Mouse (Mus musculus) left cerebral cortex, postnatal 36 days (tissue): ENCODE measurements around the gene Trim33. TPM values are rescaled to one million over a fixed set of nuclear protein-coding genes. Genes with fewer than 3 reads are reported as not detected.

Source experiments
- DNase-seq, 2 experiments: peaks; one replicate each; pipeline ENCODE4 v3.0.0; 2021 to 2022; ENCODE audit warnings: low spot score in 2 of 2, mixed read lengths in 1 of 2
- intact Hi-C: fragments of 180-260 bp; cut with DNase I; formaldehyde crosslinking; loops from one replicate; pipeline ENCODE4 v1.15.1; 2025
- total RNA-seq, 2 experiments: library from RNA; stranded (reverse); gene quantifications; 2 replicates each; pipeline ENCODE4 v1.2.3; 2021

Gene Trim33
- 10 to 100 TPM; 48.2 to 59.1 TPM for total RNA-seq

DNA sequence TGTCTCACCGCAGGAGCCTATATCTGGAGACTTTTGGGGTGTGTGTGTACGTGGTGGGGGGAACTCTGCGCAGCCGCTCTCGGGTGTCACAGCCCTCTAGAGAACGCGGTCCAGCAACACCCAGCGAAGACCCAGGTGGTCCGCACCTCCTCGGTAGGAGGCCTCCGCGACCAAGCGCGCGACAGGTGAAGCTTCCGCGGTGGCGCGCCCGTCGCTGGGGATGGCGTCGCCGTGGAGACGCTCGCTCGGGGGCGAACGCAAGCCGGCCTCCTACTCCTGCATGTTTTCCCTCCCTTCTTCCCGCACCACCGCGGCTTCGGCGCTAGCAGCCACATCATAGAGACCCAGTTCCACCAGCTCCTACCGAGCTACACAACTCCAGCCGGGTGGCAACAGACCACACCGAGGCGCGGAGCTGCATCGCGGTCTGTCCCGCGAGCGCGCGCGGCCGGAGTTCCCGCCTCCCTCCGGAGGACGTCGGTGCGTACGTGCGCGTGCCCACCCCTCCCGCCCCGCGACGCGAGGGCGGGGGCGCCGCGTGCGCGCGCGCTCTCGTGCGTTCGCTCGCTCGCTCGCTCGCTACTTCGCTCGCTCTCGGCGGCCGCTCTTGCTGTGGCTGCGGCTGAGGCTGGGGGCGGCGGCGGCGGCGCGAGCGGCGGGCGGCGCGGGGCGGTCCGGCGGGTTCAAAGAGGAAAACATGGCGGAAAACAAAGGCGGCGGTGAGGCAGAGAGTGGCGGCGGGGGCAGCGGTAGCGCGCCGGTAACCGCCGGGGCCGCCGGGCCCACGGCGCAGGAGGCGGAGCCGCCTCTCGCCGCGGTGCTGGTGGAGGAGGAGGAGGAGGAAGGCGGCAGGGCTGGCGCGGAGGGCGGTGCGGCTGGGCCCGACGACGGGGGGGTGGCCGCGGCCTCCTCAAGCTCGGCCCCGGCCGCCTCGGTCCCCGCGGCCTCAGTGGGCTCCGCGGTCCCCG lies at the start of gene Trim33:
Gene Trim33, plus strand, starts transcription at position 112 of the 968 bp plus-strand sequence.
- peak; percentile 89 to 91 for DNase-seq
- intact Hi-C loops, result loop anchor here (10.0 kb wide), 1 partner anchor 105 kb away; the partner anchor contains the start of gene Bcas2

DNA sequence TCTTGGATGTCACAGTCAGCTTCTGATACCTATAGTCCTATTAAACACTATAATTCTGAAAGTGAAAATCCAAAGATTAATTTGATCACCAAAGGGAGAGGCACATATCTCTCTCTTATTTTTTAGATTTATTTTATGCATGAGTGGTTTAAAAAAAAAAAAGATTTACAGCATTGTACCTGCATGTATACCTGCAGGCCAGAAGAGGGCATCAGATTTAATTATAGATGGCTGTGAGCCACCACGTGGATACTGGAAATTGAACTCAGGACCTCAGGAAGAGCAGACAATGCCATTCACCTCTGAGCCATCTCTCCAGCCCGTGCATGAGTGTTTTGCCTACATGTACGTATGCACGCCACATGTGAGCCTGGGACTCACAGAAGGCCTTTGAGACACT lies 46.7 kb upstream of the Trim33 start:
- intact Hi-C loops, result no loop called here
- DNase-seq, result no peak

DNA sequence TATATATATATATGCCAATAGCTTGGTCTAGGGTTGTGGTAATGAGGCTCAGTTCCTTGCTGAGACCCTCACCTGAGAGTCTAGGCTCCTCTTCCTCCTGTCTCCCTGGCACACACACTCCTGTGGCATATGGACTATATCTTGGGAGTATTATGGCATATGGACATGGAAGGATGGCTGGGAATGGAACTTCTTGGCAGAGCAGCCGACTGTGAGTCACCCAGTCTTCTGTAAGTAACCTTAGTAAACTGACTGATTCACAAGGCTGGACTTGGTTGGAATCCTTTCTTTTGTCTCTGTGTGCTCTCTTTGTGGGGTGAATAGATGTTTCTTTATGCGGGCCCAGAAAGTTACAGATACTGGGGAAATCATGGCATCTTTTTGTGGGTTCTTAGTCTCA lies 37.6 kb upstream of the Trim33 start:
- peak; percentile 27 for DNase-seq
- intact Hi-C loops, result no loop called here

DNA sequence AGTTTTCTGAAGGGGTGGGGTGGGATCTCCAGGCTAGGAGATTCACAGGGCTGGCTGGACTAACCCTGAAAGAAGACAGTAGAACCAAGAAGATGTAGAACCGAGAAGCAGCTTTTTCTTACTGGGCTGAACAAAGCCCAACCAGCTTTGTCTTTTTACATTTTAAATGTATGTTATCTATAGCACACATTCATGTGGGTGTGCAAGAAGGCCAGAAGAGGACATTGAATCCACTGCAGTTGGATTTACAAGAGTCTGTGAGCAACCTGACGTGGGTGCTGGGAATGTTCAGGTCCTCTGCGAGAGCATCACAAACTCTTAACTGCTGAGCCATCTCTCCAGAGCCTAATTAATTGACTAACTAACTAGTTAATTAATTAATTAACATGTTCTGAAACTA lies 36.9 kb upstream of the Trim33 start:
- intact Hi-C loops, result no loop called here

GRCm38 (mm10) chr3:103243491-103243890 lies 35.6 kb upstream of the Trim33 start:
- DNase-seq, result no peak
- intact Hi-C loops, result no loop called here

More for the DNA sequence above, 36.9 kb upstream of the Trim33 start:
- DNase-seq, result no peak

DNA sequence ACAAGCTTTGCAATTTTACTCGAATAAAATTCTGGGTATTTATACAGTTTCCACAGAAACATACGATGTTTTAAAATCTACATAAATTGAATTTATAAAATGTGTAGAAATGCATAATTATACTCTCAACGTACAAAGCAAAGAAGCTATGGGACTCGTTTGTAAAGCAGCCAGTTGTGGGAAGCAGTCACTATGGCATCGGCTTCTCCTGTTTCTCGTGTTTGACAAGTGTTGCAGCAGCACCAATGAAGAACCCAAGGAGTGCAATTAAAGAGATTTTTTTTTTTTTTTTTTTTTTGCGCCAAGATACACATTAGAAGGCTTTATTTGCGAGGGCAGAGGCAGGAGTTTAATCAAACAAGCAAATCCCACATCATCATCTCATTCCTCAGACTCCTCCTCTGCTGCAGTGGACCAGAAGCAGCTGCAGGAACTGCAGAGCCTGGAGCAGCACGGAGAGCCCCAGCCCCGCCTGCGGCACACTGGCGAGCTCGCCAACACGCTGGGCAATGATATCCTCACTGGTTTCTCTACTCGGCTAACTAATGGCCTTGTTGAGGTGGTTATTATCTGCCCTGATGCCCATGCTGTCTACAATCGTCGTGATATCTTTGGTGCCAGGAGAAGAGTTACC lies 32.3 kb upstream of the Trim33 start:
- peak in 1 of 2 experiments; percentile 8 for DNase-seq
- intact Hi-C loops, result no loop called here

GRCm38 (mm10) chr3:103256089-103256819 lies 22.8 kb upstream of the Trim33 start:
- intact Hi-C loops, result no loop called here
- DNase-seq, result no peak

- intact Hi-C loops, result no loop called here
- no peak for DNase-seq
Measured at GRCm38 (mm10) chr3:103262802-103263417, 16.2 kb upstream of the Trim33 start.

GRCm38 (mm10) chr3:103278561-103279181 lies 422 bp upstream of the Trim33 start:
- intact Hi-C loops, result loop anchor here (10.0 kb wide), 1 partner anchor 104 kb away; the partner anchor contains the start of gene Bcas2

DNA sequence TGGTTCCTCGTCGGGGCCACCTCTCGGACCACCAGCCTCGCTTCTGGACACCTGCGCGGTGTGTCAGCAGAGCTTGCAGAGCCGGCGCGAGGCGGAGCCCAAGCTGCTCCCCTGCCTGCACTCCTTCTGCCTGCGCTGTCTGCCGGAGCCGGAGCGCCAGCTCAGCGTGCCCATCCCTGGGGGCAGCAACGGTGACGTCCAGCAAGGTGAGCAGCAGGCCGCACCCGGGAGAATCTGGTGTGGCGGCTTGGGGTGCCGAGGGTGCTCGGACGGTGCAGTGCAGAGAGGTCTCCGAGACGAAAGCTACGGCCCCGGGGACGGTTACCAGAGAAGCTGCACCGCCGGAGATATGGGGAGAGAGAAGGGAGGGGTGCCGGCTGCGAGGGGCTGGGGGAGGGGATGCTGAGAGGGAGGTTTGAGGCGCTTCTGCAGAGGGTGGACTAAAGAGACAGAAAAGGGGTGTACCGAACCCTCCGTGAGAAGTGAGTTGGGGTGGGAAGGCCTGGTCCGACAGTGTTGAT lies 1.2 kb downstream of the Trim33 start:
- DNase-seq, result peak; percentile 61 to 65
- intact Hi-C loops, result no loop called here

More at GRCm38 (mm10) chr3:103278561-103279181, 422 bp upstream of the Trim33 start:
- no peak for DNase-seq

- intact Hi-C loops, result no loop called here
- no peak for DNase-seq
Measured at GRCm38 (mm10) chr3:103280875-103281274, 1.8 kb downstream of the Trim33 start.

DNA sequence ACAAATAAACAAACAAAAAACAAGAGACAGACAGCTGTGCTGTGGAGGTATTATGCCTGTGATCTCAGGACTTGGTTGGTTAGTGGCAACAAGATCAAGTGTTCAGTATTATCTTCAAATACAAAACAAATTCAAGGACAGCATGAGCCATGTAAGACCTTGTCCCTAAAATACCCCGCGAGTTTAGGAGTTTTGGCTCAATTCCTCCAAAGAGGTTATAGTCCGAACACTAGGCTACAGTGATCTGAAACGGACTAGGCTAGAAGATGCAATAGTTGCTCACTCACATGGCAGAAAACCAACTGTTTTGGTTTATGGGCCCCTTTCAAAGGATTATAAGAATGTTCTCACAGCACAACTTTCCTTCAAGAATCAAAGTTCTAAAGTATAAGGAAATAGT lies 9.7 kb downstream of the Trim33 start:
- no peak for DNase-seq
- intact Hi-C loops, result no loop called here

GRCm38 (mm10) chr3:103291087-103291486 lies 12.0 kb downstream of the Trim33 start:
- intact Hi-C loops, result no loop called here
- DNase-seq, result no peak

DNA sequence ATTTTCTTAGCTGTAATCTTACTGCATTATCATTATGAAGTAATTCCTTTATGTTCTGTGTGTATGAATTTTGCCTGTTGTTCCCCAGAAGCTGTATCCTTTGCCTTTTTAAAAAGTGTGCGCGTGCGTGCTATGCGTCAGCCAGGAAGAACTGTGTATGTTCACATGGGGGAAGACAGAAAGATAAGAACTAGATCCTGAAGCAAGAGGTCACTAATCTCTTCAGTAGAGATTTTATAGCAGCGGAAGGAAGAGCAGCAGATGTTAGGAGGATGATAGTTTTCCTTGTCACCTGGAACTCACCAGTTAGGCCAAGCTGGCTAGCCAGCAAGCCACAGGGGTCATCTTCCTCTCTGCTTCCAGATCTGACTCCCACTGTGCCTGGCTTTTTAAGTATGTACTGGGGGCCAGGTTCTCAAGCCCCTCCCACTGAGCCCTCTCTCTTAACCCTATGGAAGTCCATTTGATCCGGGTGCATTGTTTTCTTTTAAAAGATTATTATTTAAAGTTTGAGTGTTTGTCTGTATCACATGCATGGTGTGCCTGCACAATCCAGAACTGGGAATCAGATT lies 26.4 kb downstream of the Trim33 start:
- no peak for DNase-seq
- intact Hi-C loops, result no loop called here

- intact Hi-C loops, result no loop called here
- DNase-seq, result no peak
Measured at GRCm38 (mm10) chr3:103309252-103309651, 30.2 kb downstream of the Trim33 start.

DNA sequence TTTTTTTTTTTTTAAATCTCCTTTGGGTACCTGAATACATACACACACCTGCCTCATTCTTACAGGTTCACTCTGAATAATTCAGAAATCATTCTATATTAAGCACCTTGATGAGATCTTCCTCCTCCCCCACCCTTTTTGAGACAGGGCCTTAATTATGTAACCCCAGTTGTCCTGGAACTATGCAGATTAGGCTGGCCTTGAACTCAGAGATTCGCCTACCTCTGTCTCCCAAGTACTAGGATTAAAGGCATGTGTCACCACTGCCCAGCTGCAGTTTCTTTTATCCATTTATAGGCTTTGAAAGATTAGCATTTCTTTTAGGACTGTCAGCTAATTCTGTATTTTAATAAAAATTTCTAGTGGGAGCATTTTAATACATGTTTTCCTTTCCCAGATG lies 30.7 kb downstream of the Trim33 start:
- intact Hi-C loops, result no loop called here
- DNase-seq, result no peak

GRCm38 (mm10) chr3:103314291-103314690 lies 35.2 kb downstream of the Trim33 start:
- no peak for DNase-seq
- intact Hi-C loops, result no loop called here

DNA sequence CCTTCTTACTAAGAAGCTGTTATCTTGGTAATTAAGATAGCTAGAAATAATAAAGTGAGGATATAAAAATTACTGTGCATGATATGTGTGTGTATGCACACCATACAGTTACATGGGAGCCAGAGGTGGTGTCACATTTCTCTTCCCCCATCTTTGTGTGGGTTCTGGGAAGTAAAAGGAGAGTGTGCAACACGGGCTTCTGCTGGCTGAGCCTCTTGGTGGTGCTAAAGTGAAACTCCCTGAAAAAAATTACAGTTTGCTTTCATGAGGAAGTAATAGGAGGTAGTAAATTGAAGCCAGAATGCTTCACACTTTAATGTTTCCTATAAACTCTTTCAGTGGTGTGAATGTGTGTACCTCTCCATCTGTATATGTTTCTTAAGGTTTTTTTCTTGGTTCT lies 56.3 kb downstream of the Trim33 start:
- intact Hi-C loops, result no loop called here
- DNase-seq, result no peak

DNA sequence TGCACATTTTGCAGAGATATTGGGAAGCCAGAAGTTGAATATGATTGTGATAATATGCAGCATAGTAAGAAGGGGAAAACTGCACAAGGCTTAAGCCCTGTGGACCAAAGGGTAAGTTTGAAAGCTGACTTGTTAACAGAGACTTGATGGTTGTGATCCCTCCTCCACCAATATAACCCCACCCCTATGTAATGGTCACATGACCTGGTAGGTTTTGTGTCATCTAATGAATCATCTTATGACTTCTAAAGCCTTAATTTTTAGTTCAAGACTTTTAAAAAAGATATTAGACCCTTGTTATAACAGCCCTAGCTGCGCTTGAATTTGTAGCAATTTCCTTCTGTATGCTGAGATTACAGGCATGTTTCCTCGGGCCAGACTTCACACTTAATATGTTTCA lies 67.6 kb downstream of the Trim33 start:
- no peak for DNase-seq
- intact Hi-C loops, result no loop called here
